Mouse (Mus musculus): ENCODE measurements around the gene Arhgap45. TPM values are rescaled to one million over a fixed set of nuclear protein-coding genes. Genes with fewer than 3 reads are reported as not detected.

Arhgap45 gene
- 12.5 and 14.7 TPM in 2 replicates for polyA plus RNA-seq (2012; rRNA removed)

GRCm38 (mm10) chr10:80016511-80016910 is at the start of gene Arhgap45:
Arhgap45 (plus strand) TSS chr10:80016653.

DNA sequence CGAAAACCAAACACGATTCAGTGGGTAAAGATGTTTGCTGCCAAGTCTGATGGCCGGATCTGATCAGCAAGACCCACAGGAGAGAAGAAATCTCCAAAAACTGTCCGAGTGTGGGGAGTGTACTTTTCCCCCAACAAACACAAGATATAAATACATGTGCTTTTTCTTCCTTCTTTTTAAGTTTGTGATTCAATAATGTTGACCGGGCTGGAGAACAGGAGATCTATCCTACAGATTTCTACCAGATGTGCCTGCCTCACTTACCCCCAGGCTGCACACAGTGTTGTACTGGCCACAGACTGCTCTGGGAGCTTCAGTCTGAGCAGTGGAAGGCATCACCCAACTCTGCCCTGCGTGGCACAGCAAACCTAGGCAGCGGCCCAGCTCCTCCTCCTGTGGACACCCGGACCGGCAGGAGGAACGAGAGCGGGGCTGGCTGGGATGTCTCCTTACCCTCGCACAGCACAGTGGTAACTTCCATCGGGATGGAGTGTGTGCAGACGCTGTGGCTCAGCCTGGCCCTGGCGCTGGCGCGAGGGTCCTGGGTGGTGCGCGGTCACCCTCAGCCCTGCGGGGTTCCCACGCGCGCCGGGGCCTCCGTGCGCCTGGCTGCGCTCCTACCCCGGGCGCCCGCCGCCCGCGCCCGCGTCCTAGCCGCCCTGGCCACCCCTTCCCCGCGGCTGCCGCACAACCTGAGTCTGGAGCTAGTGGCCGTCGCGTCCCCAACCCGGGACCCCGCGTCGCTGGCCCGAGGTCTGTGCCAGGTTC is 45.9 kb upstream of the Arhgap45 start, which contains the start of gene Grin3b:
Gene Grin3b, plus strand, starts transcription at position 301 of the 768 bp plus-strand sequence.

DNA sequence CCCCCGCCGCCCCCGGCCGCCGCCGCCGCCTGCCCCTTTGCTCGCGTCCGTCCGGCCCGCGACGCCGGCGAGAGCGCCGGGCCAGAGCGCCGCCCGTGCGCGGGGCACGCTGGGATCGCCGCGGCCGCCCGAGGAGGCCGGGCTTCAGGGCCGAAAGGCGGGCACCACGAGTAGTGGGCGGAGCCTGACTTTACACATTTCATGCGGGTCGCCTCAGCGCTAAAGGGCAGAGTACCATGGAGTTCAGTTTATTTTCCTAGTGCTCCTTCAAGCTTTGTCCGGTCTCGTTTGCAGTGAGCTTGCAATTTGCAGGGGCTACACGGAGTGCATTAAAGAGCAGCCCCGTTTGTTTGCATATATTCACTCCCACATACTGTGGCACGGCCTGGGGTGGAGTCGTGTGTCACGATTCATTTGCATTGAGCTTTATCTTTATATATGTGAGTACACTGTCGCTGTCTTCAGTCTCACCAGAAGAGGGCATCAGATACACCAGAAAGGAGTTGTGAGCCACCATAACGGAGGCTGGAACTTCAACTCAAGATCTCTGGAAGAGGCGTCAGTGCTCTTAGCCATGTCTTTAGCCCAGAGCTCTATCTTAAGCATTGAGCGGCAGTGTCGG is 32.1 kb upstream of the Arhgap45 start, which contains the start of gene Tmem259:
Gene Tmem259, minus strand, starts transcription at position 136 of the 622 bp plus-strand sequence.

GRCm38 (mm10) chr10:79988506-79989271 is 27.8 kb upstream of the Arhgap45 start, which contains the start of gene Cnn2:
Cnn2 (plus strand) TSS chr10:79988584.

DNA sequence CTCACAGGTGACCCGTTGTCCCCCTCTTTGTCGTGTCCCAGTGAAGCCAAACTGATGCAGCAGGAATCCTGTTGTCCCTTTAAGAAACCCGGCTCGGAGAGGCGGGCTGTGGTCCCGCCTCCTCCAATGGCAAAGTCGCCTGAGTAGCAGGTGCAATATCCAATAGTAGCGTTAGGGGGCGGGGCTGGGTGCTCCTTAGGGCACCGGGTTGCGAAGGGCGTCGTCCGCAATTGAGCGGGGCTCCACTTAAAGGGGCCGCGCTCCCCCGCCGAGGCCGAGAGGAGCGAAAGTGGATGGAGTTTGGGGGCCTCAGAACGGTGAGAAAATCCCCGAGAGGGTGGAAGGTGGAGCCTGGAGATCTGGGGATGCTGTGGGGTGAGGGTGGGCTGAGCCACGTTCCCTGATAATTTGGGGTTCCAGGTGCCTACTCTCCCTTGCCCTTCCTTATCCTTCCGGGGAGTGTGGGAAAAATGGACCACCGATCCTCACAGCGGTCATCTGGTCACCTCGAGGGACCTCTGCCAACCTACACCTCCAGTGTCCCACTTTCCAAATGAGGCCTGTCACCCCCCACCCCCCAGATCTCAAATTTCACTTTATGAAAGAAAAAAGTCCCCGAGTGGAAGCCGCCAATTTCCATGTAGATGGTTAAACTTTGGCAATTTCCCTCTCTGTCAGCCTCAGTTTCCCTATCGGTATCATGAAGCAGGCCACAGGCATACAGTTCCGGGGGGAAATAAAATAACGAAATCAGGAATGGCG is 20.0 kb upstream of the Arhgap45 start, which contains the start of gene Abca7:
Gene Abca7, plus strand, starts transcription at position 223 of the 762 bp plus-strand sequence.

DNA sequence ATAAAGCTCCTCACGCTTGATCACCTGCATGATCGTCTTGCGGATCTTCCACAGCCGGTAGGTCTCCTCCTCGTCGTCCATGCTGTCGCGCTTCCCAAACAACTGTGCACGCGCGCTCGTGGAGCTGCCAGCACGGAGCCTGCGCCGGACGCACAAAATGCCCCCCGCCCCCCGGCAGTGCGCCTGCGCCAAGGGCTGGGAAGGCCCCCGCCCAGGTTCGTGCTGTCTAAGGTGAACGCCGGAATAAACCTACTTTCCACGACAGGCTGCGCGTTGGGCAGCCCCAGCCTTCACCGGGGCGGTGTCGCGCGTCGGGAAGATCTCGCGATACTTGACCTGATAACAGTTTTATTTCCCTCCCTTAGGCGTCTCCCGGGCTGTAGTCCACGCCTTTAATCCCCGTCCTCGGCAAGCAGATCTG is 23.1 kb downstream of the Arhgap45 start, which contains the start of gene Polr2e:
Gene Polr2e, minus strand, starts transcription at position 237 of the 421 bp plus-strand sequence.

DNA sequence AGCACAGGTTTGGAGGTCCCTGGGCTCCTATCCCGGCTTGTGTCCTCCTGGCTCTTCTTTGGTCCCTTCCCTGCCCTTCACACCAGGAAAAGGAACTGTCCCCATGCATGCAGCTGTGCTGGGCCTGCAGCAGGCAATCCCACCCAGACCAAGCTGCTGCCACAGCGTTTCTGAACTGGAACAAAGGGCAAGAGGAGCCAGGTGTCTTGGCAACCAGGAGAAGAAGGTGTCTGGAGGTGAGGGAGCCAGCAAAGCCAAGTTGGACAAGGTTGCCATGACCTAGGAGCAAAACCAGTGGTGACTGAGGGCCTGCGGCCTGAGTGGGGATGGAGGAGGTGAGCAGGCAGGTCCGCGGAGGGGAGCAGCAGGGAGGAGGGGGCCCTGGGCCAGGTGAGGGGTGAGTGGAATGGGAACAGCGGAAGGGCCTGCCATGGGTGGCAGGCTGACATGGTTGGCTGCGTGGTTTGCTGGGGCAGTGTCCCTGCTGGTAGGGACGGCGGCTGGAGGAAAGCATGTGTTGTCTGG is 30.6 kb downstream of the Arhgap45 start, which contains the start of gene Gpx4:
Gene Gpx4, plus strand, starts transcription at position 126 of the 525 bp plus-strand sequence.

Other genes with a start within 250 kb of the Arhgap45 start
- 122 and 132 TPM in 2 replicates for gene Rnf126, start 249.7 kb upstream of the Arhgap45 start, polyA plus RNA-seq (2012; rRNA removed)
- gene Fstl3, start 239.4 kb upstream of the Arhgap45 start, polyA plus RNA-seq (2012; rRNA removed) = 1.00 and 2.3 TPM in 2 replicates
- 0.08 and 0.16 TPM in 2 replicates for gene Prss57, start 225.7 kb upstream of the Arhgap45 start, polyA plus RNA-seq (2012; rRNA removed)
- gene Palm, start 223.1 kb upstream of the Arhgap45 start, polyA plus RNA-seq (2012; rRNA removed) = 98.3 and 130 TPM in 2 replicates
- gene Misp, start 195.7 kb upstream of the Arhgap45 start, polyA plus RNA-seq (2012; rRNA removed) = 0.64 and 0.96 TPM in 2 replicates
- 162 and 407 TPM in 2 replicates for gene Ptbp1, start 162.2 kb upstream of the Arhgap45 start, polyA plus RNA-seq (2012; rRNA removed)
- 15.3 and 15.8 TPM in 2 replicates for gene Prtn3, start 142.2 kb upstream of the Arhgap45 start, polyA plus RNA-seq (2012; rRNA removed)
- gene Plppr3, start 142.0 kb upstream of the Arhgap45 start, polyA plus RNA-seq (2012; rRNA removed) = 256 and 339 TPM in 2 replicates
- 0.43 and 0.54 TPM in 2 replicates for gene Elane, start 130.4 kb upstream of the Arhgap45 start, polyA plus RNA-seq (2012; rRNA removed)
- gene Cfd, start 125.8 kb upstream of the Arhgap45 start, polyA plus RNA-seq (2012; rRNA removed) = 0.09 and 0.50 TPM in 2 replicates
- 47.8 and 59.6 TPM in 2 replicates for gene Med16, start 107.7 kb upstream of the Arhgap45 start, polyA plus RNA-seq (2012; rRNA removed)
- not detected in 2 replicates for gene Gm26602, start 105.8 kb upstream of the Arhgap45 start, polyA plus RNA-seq (2012; rRNA removed)
- 1.2 and 1.3 TPM in 2 replicates for gene Kiss1r, start 99.7 kb upstream of the Arhgap45 start, polyA plus RNA-seq (2012; rRNA removed)
- 110 and 123 TPM in 2 replicates for gene R3hdm4, start 95.4 kb upstream of the Arhgap45 start, polyA plus RNA-seq (2012; rRNA removed)
- 11.1 and 12.1 TPM in 2 replicates for gene Arid3a, start 89.6 kb upstream of the Arhgap45 start, polyA plus RNA-seq (2012; rRNA removed)
- gene Wdr18, start 56.5 kb upstream of the Arhgap45 start, polyA plus RNA-seq (2012; rRNA removed) = 40.0 and 55.7 TPM in 2 replicates
- 0.28 and 0.39 TPM in 2 replicates for gene Grin3b, start 45.9 kb upstream of the Arhgap45 start, polyA plus RNA-seq (2012; rRNA removed)
- 120 and 158 TPM in 2 replicates for gene Tmem259, start 32.3 kb upstream of the Arhgap45 start, polyA plus RNA-seq (2012; rRNA removed)
- 66.5 and 128 TPM in 2 replicates for gene Cnn2, start 28.1 kb upstream of the Arhgap45 start, polyA plus RNA-seq (2012; rRNA removed)
- 7.7 and 7.9 TPM in 2 replicates for gene Abca7, start 20.2 kb upstream of the Arhgap45 start, polyA plus RNA-seq (2012; rRNA removed)
- 194 and 280 TPM in 2 replicates for gene Polr2e, start 23.1 kb downstream of the Arhgap45 start, polyA plus RNA-seq (2012; rRNA removed)
- 416 and 440 TPM in 2 replicates for gene Gpx4, start 30.5 kb downstream of the Arhgap45 start, polyA plus RNA-seq (2012; rRNA removed)
- gene Sbno2, start 88.9 kb downstream of the Arhgap45 start, polyA plus RNA-seq (2012; rRNA removed) = 16.6 and 19.3 TPM in 2 replicates
- gene Stk11, start 99.2 kb downstream of the Arhgap45 start, polyA plus RNA-seq (2012; rRNA removed) = 119 and 142 TPM in 2 replicates
- gene Atp5d, start 122.0 kb downstream of the Arhgap45 start, polyA plus RNA-seq (2012; rRNA removed) = 329 and 334 TPM in 2 replicates
- gene Cbarp, start 124.2 kb downstream of the Arhgap45 start, polyA plus RNA-seq (2012; rRNA removed) = 33.8 and 39.4 TPM in 2 replicates
- gene Midn, start 131.6 kb downstream of the Arhgap45 start, polyA plus RNA-seq (2012; rRNA removed) = 171 and 228 TPM in 2 replicates
- gene Cirbp, start 149.3 kb downstream of the Arhgap45 start, polyA plus RNA-seq (2012; rRNA removed) = 260 and 305 TPM in 2 replicates
- 15.7 and 18.1 TPM in 2 replicates for gene 1600002K03Rik, start 156.3 kb downstream of the Arhgap45 start, polyA plus RNA-seq (2012; rRNA removed)
- gene Efna2, start 162.8 kb downstream of the Arhgap45 start, polyA plus RNA-seq (2012; rRNA removed) = 47.6 and 65.6 TPM in 2 replicates
- gene Mum1, start 209.8 kb downstream of the Arhgap45 start, polyA plus RNA-seq (2012; rRNA removed) = 115 and 164 TPM in 2 replicates
- gene Ndufs7, start 232.5 kb downstream of the Arhgap45 start, polyA plus RNA-seq (2012; rRNA removed) = 188 and 220 TPM in 2 replicates
- 11.8 and 25.1 TPM in 2 replicates for gene Gamt, start 244.4 kb downstream of the Arhgap45 start, polyA plus RNA-seq (2012; rRNA removed)
- gene Dazap1, start 244.8 kb downstream of the Arhgap45 start, polyA plus RNA-seq (2012; rRNA removed) = 156 and 213 TPM in 2 replicates